Mouse (Mus musculus) left cerebral cortex, adult 11 months (tissue): ENCODE data around the gene Adad2.

Source experiments
- DNase-seq: peaks from one replicate; pipeline ENCODE4 v3.0.0; 2022; ENCODE audit warnings: low spot score

Gene Adad2

GRCm38 (mm10) chr8:119616811-119617210 lies 4.3 kb downstream of the Adad2 start:
- no peak for DNase-seq

GRCm38 (mm10) chr8:119617586-119617985 lies 5.0 kb downstream of the Adad2 start:
- DNase-seq = no peak

DNA sequence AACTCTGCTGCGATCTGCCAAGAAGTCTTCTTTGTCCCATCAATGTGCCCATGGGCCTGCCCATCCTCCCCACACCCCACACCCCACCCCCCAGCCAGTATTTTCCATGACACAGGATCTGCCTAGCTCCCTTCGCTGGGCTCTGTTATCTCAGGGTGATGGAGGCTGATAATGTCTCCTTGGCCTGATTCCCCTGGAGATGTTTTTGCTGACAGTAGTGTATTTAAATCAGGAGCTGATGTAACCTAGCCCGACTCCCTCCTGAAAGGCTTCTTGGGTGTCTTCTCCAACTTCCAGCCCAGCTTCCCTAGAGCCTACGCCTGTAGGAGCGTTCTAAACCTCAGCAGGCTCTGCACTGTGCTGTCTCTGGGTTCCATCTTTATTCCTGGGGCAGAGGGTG lies 6.3 kb downstream of the Adad2 start:
- no peak for DNase-seq

DNA sequence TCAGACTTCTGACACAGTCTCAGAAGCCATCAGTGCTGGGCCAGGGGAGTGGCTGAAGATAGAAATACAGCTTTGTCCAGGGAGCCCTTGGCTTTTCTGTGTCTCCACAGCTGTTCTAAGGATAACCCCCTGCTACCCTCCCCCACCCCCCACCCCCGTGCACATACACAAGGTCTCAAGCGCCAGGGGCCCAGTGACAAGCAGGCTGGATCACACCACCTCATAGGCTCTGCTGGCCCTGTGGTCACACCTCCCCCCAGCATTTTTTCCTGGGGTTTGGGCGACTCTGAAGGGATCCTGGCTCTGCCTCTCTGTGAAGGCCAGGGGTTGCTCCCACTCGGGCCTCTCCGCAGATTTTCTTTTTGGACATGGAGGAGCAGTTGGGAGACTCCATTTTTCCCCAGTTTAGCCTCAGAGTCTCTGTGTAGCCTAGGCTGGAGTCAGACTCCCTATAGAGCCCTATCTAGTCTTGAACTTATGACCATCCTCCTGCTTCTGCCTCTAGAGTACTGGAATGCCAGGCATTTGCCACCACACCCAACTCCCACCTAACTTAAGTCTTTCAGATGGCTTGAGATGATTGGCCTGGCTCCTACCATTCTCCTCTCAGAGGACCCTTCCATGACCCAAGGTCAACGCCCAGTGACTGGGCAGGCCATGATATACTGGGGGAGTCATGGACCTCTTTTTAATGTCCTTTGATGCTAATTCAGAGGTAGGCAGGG lies 7.7 kb downstream of the Adad2 start:
- DNase-seq = no peak

DNA sequence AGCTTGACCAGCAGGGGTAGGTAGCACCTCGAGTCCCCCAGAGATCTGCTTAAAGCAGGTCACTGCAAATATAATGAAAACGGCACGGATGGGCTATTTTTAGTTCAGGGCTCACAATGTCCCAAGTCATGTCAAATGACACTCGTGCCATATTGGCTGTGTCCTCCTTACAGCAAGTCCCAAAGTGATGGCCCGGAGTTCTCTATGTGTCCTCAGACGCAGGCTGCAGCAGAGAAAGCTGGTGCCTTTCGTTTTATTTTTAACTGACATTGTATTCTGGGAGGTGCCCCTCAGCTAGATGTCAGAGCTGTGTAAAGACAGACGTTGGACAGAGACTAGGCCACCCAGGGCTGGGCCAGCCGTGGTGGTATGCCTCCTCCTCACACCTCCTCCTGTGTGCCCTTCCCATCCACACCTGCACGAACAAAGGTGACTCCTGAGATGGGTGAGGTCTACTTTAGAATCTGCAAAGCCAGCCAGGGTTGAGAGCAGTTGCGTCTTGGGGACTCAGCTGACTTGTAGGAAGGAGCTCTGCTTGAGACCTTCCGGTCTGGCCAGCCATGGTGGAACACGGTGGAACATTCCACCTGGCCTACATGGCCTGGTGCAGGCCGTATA lies 8.4 kb downstream of the Adad2 start:
- no peak for DNase-seq

DNA sequence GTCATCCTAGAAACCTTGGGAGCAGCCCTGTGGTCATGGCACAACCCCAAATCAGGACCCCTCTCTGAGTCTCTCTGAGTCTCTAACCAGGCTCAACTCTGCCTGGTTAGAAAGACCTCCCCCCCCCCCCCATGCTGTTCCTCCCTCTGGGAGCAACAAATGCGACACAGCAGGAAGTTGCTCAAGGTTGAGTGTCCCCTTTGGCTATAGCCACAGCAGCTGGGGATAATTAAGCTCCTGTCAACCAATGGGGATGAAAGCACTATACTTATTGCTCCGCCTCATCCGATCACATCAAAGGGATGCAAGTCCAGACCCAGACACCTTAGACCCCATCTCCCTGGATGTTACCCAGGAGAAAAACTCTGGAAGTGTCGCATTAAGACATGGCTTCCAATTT lies 10.0 kb downstream of the Adad2 start:
- no peak for DNase-seq

GRCm38 (mm10) chr8:119623061-119623460 lies 10.5 kb downstream of the Adad2 start:
- DNase-seq = no peak

DNA sequence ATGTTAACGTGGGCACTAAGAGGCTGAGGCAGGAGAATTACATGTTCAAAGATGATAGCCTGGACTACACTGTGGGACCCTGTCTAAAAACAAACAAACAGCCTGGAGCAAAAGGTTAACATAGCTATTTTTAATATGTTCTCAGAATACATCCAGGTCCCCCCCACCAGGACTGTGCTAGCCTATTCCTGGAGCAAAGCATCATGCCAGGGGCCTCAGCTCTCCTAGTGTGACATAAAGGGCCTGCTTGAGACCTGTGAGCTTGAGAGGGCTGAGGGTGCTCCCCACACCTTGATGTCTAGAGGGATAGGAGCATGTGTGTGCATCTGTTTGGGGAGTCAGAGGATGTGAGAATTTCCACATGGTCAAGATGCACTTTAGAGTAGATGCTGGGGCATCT lies 11.2 kb downstream of the Adad2 start:
- no peak for DNase-seq

DNA sequence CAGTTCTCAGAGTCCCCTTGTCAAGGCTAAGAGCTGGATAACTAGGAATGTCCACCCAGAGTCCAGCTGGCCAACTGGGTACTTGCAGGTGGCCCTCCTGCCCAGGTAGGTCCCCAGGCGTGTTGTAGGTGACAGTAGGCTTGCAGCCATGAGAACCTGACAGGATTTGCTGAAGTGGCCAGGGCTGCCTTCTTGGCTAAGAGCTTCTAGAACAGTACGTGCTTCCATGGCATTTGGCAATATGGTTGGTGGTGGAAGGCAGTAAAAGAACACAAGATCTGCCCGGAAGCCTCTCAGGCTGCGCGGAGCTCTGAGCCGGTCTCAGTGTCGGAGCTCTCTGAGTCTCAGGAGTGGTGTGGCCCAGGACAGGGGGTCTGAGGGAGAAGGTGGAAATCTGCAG lies 12.4 kb downstream of the Adad2 start:
- no peak for DNase-seq

GRCm38 (mm10) chr8:119625788-119626187 lies 13.2 kb downstream of the Adad2 start:
- no peak for DNase-seq

DNA sequence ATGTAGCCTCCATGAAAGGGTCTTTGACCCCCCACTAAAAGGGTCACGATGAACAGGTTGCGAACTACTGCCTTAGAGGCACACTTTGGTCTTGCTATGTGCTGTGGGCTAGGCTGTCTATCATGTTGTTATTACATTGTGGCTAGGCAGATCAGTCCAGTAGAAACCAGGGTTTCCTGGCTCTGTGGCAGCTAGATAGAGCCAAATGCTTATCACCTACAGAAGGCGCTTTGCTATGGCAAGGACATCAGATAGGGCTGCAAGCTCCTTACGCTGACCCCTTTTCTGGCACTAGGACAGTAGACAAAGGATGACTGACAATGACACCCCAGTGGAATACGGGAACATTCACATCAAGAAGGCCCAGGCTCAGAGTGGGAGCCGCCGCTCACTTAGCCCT lies 14.7 kb downstream of the Adad2 start:
- DNase-seq = no peak

DNA sequence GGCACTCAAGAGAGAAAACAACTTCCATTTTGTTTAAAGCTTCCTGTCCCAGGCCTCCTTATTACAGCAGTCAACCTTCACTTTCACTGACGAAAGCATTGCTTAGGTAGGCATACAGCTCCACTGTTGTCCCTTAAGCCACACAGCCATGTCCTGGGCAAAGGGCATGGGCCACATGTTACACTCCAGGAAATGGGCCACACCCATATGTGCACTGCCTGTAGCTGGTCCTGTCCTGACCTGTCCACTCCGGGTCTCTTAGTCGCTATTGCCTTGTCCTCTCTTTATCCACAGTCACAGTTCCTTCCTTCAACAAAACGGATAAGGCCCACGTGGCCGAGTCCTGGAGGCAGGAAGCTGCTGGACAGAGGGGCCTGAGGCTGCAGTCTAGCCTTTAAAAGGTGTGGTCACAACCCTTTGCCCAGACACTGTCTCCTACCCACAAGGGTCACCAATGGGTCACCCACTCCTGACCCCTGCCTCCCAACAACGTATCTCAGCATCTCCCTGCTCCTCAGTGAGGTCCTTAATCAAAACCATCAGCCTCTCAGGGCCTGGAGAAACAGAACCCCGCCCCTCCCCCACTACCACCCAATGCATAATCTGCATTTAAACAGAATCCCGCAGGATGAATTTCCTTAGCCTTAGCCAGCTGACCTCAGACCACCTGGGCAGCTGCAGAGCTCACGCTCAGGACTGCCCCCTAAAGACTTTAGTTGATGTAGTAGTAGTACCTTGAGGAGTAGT lies 15.2 kb downstream of the Adad2 start:
- no peak for DNase-seq

GRCm38 (mm10) chr8:119630841-119631240 lies 18.3 kb downstream of the Adad2 start:
- no peak for DNase-seq

DNA sequence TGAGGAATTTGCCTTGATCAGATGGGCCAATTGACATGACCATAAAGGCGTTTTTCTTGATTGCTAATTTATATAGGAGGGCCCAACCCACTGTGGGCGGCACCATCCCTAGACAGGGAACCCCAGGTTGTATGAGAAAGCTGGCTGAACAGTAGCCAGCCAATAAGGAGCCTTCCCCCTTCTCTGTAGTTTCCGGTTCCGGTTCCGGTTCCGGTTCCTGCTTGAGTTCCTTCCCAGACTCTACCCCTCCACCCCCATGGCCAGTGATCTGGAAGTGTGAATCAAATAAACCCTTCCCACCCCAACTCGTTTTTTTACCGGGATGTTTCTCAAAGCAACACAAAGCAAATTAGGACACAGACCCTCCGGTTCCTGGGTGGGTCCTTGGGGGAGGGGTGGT lies 19.7 kb downstream of the Adad2 start:
- DNase-seq = no peak

DNA sequence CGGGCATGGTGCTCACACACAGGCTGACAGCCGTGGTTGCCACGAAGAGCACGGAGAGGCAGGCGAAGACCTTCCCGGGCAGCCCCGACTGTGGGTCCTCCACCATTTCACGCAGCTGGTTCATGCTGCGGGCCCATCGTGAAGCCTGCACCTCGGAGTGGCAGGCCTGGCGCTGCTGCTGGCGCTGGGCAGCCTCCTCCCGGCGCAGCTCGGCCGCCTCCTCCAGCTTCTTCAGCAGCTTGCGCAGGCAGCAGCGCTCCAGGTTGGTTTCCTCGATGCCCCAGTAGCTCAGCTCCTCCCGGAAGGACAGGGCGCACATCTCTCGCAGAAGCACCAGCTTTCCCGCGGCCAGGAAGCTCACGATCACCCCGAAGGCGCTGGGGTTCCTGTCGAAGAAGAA lies 20.4 kb downstream of the Adad2 start:
- no peak for DNase-seq

- DNase-seq = no peak
Measured at GRCm38 (mm10) chr8:119634616-119635336, 22.2 kb downstream of the Adad2 start.

DNA sequence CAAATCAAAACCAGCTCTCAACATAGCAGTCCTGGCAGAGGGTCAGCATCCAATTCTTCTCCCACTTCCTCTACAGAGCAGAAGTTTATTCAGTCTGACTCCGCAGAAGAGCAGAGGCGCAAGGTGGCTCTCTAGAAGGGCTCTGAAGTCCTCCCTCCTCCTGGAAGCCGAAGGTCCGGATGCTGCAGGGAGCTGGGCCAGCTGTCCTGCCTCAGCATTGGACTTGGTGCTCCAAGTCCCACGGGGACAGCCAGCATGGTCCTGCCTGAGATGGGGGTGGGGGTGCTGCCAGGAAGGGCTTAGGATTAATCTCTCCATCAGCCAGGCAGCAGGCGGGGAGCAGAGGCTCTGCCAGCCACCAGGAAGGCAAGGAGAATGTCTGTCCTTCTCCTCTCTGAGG lies 22.8 kb downstream of the Adad2 start, which contains the start of gene Kcng4:
Kcng4 (minus strand) TSS at position 303 of the 400 bp plus-strand sequence.
- DNase-seq = no peak

GRCm38 (mm10) chr8:119635958-119636357 lies 23.4 kb downstream of the Adad2 start:
- DNase-seq = no peak

GRCm38 (mm10) chr8:119636766-119637165 lies 24.2 kb downstream of the Adad2 start:
- DNase-seq = no peak

DNA sequence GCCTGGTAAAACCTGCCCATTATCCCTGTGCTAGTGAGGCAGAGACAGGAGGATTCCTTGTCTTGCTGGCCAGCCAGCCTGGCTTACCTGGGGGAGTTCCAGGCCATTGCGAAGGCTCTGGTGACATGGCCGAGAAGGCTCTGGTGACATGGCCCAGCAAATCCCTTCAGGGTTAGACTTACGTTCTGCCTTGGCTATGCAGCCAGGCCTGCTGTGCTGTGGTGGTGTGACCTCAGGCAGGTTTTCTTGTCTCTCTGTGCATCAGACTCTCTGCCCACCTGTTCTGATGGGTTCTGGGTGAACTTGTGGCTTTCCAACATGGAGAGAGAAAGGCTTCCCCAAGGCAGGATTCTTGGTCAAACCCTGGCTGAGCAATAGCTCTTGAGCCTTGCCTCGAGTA lies 24.8 kb downstream of the Adad2 start:
- no peak for DNase-seq

DNA sequence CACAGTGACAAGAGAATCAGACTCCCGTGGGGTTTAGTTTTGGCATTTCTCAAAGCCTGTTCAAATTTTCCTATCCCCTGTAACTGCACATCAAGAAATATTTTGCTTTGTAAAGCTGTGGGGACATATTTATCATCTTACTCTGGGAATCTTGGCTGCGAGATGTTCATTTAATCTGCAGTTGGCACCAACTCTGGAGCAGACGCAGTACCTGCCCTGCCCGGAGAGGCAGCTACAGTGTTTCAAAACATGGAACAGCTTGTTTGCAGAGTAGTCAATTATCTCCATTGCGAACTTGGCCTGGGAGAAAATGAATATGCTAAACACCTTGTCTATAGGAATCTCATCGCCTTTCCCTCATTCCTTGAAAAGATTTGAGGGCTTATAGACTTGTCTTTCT lies 25.7 kb downstream of the Adad2 start:
- no peak for DNase-seq

DNA sequence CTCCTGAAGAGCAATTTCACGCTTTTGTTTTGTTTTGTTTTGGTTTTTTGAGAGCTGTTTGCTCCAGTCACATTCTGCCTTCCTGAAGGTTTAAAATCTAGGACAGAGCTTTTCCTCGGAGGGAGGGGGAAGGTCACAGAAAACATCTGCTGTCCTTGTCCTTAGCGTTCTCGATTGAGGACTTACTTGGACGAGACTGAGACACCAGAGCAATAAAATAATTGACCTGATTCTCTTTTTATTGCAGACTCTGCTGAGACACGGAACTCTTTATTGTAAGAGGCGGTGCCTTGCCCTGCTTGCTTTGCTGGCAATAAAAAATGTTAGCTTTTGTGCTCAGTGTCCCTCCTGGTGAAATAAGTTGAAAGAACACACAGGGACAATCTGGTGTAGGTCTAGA lies 27.3 kb downstream of the Adad2 start:
- DNase-seq = no peak

DNA sequence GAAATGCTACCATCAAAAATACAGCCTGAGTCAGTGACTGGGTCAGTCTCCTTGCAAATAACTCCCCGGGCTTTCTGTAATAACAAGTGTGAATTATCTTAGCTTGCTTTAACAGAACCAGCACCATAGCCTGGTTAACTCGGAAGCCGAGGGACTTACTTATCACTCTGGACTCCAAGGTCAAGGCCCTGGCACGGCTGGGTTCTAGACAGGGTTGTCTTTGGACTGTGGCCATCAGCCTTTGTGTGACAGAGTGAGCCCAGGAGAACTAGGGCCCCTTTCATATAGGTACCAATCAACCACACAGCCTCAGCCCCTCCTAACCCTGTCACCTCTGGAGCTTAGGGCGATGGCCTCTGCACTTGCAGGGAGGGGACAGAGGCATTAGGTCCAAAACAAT lies 28.5 kb downstream of the Adad2 start:
- no peak for DNase-seq
